Mouse (Mus musculus): ENCODE results near the gene Ufc1.

The Ufc1 gene

DNA sequence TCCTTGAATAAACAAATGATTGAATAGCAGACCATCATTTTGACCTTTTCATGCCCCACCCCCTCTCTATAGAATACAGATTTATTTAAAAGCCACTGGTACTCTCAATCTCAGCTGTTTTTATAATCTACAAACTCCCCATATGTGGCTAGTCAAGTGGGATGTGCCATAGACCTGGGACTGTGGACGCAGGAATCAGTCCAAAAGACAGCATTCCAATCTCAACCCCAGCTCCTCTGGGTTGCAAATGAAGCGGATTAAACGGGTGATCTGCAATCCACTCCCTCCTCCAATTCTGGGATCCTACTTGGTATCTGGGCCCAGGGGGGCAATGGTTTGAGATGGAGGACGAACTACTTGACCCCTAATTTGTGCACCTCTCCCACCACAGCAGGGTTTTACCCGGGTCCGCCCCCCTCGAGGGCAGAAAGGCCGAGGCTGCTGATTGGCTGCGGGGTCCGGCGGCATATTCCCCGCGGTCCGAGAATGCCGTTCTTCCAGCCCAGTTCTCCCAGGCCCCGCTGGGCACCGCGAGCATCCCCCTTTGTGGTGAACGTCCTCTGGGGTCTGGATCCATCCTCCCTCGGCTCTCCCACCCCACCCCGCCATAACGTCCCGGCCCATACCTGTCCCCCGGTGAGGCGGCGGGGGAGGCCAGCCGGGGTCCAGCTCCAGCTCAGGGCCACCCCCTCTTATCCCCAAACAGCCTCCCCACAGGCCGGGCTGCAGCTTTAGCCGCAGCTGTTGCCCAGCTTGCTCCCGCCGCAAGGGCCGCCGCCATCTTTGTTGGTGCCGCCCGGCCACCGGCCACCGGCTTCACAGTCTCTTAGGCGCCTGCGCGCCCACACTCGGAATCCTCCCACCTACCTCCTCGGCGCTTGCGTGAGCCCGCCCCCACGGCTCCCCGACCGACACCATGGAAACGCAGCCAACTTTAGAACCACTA is 7.4 kb downstream of the Ufc1 start, which contains the start of gene Usp21:
Usp21 (minus strand) TSS at position 856 of the 946 bp plus-strand sequence.
- DNase-seq (ENCODE audit: low read depth) = peak; percentile 94

DNA sequence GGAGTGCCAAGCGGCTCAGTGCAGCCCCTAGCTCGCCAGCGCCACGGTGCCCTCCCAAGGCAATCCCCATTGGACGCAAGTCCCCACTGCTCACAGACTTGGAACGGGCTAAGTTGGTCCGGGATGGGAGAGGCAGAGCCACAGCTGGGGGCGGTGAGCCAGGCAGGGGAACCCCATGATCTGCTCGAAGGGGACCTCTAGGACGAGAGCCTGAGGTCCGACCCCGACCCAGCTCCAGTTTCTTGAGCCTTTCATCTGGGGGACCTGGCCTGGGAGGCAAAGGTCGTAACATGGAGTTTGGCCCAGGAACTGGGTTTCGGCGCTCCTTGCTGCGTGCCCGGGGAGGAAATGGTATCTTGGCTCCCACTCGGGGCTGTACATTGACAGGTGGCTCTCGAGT is 8.3 kb downstream of the Ufc1 start:
- DNase-seq (ENCODE audit: low read depth) = no peak

DNA sequence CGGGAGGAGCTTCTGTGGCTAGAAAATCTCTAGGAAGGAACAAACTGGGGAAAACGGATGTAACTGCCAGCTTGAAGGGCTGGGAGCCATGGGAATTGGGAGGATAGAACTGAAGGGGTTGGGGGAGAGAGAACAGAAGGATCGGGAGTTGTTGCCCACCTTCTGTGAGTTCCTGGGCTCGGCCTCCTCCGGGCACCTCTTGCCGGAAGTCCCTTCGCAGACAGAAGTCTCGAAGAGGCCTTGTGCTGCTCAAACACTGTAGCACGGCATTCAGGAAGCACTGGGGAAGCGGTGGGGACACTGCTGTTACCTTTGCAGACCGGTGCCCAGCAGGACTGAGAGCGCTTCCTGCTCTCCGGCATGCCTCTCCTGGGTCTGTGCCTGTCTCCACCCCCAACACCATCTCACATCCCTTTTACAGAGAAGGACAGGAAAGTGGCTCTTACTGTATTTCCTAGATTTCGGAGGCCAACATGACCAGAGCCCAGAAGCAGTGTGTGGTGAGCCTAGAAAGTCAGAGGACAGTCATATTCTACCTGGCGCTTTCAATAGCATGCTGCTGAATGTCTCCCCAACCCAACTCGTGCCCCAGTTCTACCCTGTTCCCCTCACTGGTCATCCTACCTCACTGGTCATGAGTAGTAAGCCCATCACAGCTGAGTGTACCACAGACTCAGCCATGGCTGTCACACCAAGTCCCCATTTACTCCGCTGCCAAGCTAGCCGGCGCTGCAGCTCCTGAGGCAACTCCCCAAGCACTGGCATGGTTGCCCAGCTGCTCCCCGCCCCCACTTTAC is 9.5 kb downstream of the Ufc1 start:
- DNase-seq (ENCODE audit: low read depth) = no peak

DNA sequence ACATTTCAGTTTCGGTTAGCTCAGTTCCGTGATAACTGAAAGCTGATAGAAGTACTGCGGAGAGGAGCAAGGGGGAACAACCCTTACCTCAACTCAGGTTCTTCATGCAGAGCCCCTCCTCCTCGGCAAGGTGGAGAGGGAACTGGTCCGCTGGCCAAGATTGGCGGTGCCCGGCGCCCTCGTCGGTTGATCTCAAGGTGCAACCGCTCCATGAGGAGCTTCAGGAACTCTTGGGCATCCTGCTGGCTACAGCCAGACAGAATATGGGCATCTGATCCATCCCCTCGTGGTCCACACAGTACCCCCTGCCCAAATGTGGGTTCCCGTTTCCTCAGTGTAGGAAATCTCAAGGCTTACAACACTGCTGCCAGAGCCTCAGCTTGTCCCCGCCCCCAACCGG is 10.3 kb downstream of the Ufc1 start:
- no peak for DNase-seq (ENCODE audit: low read depth)

DNA sequence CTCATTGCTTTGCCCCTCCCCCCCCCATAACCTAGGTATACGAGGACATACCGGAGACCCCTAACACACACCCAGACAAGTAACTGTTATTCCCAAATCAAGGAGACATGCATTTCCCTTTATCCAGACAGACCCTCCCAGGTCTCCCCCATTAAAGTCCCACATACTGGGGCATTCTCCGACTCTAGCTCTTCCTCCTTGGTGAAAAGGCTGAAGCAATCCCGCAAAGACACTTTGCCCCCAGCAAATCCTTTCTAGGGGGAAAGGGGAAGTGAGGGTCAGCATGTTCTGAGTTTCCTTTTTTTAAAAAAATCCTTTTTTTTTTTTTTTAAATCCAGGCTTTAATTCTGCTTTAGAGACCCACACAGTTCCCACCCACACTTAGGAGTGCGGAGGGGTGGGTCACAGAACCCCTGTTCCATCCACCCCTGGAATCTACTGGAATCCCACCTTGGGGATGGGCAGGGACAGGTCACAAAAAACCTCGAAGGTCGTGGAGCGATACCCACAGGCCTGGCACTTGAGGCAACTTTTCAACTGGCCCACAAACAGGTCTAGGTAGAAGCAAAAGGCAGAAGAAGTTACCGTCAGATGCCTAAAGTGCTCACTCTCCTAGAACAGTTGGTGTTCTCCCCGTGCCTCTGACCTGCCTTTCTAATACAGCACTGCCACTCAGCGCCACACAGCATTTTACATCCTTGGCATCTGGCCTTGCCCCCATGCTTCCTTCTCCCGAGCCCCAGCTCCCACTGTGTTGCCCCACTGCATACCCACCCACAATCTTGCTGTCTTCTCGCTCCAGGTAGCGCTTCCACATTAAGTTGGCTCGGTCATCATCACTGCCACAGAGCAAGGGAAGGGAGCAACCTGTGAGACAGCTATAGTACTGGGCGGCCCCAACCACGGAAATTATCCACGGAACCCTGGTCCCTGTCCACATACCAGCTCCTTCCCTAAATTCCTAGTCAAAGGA is 11.3 kb downstream of the Ufc1 start:
- DNase-seq (ENCODE audit: low read depth) = no peak

DNA sequence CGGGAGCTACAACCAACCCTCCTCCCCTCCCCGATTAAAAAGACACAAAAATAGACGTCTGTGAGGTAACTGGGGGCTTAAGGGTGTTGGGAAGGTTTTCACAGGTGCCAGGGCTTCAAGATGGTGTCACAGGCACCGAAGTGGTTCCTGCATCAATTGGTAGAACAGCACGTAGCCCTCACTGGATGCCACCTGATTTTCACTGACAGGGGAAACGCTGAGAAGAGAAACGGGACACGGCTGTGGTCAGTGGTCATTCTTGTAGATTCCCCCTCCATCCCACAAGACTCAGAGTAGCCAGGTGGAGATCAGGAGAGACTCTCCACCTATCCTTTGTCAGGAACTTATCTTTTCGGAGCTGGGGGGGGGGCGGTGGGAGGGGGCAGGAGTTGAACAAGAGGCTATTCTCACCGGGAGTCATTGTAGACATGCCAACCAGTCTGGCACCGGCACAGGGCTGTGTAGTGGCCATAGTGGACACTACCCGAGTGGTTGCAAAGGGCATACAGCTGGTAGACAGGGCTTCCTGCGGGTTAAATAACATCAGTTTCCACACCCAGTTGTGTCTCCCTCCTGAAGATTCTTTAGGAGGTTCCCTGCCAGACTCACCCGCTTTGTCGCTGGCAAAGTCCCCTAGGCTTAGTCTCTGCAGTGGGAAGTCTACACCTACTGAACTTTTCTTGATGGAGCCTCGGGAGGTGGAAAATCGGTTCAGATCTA is 12.6 kb downstream of the Ufc1 start:
- DNase-seq (ENCODE audit: low read depth) = no peak

DNA sequence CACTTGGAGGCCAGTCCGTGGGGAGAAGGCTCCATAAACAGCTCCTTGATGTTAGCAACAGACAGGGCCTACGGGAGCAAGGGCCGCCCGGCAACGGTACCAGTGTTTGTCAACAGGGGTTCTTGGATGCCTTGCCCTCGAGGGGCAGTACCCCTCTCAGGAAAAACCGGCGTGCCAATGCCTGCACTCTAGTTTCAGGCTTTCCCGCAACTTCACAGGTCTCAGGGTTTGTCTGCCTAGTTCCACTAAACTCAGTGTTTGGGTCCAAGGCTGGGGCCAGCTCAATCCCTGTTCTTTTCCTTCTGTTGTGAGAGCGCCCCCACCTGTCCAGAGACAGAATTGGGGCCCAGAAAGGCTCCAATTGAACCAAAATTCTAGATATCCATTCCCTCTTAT is 13.3 kb downstream of the Ufc1 start:
- peak; percentile 90 for DNase-seq (ENCODE audit: low read depth)

DNA sequence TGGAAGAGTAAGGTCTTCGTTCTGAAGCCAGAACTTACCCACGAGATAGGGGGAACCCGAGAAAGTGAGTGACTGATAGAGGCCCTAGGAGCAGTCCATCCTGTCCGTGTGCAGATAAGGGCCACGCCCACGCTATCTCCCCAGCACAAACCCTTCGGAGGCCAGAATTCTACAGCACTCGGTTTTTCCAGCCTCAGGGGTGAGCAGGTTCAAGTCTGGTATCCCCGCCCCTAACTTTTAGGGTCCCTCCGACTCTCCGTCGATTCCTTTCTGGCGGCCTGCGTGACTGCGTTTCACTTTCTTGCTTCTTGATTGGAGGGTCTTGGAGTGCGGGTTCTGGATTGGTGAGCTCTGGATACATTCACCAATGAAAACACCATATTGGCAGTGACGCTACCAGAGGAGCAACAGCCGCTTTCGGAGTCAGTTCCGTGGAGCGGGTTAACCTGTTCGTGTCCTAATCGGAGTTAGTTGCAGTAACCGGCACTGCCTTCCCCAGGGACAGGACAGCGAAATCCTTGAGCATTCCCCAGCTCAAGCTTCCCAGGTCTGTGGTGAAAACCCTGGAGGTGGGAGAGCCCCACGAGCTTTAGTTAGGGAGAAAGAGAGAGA is 13.8 kb downstream of the Ufc1 start, which contains the start of gene Ppox:
Ppox (minus strand) TSS at position 271 of the 612 bp plus-strand sequence.
- DNase-seq (ENCODE audit: low read depth) = peak; percentile 97

DNA sequence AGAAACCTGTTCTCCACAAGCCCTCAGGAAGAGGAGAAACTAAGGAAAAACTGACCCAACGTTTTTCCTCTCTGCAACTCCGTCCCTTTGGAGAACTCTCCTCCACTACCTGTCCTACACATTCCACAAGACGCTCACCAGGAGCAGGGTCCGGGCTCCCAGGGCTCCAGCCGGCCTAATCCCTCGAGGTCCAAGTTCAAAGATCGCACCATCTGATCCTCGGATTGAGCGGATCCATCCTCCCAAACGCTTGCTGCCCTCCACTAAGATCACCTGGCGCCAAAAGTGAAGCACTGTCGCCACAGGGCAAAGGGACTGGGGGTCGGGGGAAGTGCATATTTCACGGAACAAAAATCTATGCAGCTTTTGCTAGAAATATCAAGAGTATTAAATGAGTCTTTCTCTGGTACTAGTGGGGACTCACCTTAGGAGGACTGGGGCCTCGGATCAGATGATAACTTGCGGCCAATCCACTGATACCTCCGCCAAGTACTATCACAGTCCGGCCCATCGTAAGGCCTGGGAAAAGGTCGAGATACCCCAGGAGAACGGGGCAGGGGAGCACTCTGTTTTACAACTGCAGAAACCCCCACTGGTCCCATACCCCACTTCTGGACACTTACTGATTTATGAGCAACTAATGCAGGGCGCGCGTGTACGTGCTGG is 14.4 kb downstream of the Ufc1 start:
- DNase-seq (ENCODE audit: low read depth) = no peak

DNA sequence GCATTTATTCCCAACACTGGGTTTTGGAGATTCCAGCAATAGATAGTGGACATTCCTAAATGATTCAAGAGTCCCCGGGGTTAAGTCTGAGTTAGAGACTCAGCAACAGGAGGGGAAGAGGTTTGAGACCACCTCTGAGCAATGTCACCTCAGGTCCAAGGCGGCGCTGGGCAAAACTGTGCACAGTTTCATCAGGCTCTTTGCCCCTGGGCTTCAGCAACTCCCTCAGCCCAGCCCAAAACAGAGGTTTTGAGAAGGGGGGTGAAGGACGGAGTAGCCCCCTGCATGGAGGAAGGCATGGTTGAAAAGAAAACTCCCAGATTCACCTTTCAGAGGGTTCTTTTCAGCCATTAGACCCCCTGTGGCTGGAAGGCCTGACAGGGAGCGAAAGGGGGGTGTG is 15.1 kb downstream of the Ufc1 start:
- no peak for DNase-seq (ENCODE audit: low read depth)

DNA sequence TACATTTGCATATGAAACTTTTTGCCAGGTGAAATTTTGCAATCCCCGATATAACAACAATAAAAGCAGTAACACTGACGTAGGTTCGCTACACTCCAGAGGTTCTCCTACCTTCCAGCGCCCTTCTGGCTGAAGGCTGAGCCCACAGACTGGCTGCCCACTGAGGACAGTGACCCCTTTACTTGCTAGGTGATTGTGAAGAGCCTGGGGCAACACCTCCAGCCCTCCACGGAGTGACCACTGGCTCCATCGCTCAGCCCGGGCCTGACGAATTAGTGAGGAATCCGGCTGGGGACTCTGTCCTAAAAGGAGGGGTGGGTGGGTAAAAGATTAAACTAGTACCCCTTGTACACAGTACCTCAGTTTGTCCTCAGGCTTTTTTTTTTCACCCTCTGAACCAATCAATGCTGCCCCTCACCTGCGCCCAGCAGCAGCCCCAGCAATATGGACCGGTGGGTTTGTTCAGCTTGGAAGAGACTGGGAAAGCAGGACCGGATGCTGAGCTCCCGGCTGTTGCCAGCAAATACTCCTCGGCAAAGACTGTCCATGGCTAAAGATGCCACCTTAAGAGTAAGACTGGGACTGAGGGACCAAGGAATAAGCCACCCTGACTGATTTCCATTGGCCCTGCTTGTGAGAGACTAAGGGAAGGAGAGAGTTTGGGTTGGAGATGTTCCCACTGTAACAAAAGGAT is 15.7 kb downstream of the Ufc1 start:
- no peak for DNase-seq (ENCODE audit: low read depth)

DNA sequence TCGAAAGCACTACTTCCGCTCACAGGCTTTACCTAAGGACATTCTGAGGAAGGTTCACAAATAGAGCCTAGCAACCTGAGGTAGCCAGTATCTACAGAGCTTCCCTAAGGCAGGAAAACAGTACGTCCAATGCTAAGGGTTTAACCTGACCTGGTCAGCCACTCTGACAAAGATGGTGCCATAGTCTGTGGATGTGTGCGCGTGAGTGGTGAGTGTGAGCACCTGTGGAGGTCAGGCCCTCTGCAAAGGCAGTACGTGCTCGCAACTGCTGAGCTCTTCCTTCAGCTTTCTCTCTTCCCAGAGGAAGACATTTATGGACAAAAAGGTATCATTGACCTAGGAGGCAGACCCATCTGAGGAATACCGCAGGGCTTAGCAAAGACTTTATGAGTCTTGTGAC is 16.4 kb downstream of the Ufc1 start:
- no peak for DNase-seq (ENCODE audit: low read depth)

DNA sequence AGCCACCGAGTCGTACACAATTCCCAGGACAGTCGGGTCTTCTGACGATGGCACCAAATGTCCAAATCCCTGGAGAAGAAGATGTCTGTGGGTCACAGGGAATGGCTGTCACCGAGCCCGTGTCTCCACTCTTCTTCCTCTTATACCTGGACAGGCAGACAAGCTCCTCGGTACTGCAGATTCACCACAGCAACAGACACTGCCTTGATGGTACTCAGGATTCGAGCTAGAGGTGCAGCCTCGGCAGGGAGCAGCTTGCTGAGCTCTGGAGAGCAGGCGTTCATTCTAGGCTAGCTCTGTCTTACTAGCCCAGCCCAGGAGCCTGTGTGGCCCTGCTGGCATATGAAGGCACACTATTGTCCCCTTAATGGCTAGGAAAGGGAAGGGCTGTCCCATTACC is 17.1 kb downstream of the Ufc1 start:
- no peak for DNase-seq (ENCODE audit: low read depth)

DNA sequence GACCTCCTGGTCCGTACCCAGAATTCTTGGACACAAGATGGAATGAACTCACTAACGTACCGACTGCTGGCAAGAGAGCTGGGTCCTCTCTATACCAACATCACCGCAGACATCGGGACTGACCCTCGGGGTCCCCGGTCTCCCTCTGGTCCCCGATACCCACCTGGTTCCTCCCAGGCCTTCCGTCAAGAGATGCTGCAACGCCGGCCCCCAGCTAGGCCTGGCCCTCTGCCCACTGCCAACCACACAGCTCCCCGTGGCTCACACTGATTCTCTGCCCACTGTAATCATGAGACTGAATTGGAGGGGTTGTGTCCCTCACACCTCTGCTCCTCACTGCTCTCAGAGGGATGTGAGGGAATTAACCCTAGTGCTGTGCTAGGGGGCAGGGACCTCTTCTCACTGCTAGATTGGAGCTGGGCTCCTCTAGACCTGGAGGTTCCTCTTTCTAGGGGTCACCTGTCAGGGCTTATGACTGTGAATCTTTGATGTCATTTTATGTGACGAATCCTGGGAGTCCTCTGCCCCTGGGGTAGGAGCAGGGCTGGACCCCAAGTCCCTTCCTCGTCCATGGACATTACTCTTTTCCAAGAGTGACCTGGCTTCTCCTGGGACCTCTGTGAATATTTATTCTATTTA is 18.6 kb downstream of the Ufc1 start:
- no peak for DNase-seq (ENCODE audit: low read depth)

DNA sequence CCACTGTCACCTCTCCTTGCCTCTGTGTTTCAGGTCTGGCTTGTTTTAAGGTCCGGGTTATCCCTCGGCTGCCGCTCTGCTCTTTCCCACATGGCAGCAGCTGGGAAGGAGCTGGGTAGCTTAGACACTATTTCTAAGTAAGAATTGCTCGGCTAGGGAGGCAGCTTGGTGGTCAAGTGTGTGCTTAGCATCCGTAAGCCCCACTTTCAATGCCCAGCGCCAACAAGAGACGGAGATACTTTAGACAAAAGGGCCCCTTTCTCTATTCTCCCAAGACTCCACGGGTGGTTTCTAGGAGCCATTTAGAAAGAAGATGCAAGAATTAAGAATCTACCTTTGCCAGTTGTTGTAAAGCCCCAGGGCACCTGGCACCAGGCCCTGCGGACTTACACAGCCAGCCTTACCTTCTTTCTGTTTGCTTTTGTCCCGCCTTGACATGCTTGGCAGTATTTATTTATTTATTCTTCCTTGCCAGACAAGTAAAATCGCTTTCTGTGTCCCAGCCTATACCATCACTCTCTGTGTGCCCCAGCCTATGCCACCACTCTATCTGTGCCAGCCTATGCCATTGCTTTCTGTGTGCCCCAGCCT is 19.6 kb downstream of the Ufc1 start:
- DNase-seq (ENCODE audit: low read depth) = no peak

DNA sequence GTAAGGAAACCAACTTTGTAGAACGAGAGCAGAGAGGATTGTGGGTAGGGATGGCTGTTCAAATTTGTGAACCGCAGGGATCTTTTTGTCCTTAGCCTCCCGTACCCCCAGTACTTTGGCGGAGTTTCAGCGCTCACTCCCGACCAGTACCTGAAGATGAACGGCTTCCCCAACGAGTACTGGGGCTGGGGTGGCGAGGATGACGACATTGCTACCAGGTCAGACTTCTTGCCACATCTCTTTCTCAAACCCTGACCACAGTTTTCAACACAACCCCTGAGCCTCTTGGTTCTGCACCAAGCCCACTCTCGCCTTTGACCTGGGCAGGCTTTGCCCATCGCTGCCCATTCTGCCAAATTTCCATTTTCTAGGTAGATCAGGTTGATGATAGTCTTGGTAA is 20.7 kb downstream of the Ufc1 start:
- DNase-seq (ENCODE audit: low read depth) = no peak

DNA sequence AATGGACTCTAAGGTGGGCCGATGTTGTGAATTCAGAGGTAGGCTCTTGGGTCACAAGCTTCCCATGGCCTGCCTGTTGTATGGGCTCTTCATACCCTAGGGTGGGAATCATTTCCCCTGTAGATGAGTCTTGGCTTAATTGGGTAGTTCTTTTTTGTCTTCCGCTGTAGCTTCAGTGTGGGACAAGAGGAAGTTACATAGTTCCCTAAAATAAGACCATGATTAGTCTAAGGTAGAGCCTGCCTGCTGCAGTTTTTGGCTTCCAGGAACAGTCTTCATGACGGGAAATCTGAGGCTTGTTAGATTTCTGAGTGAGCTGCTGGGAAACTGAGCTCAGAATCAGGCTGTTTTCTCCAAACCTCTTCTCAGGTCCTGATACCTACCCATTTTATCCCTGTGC is 22.7 kb downstream of the Ufc1 start:
- no peak for DNase-seq (ENCODE audit: low read depth)

DNA sequence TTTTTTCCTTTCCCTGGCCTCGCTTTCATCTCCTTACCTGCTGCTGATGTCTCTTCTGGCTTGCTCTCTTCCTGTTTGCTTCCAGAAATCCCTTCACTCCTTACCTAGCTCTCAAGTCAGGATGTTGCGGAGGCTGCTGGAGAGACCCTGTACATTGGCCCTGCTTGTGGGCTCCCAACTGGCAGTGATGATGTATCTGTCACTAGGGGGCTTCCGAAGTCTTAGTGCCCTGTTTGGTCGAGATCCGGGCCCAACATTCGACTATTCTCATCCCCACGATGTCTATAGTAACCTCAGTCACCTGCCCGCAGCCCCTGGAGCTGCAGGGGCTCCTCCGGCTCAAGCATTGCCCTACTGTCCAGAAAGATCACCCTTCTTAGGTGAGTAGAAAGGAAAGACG is 23.2 kb downstream of the Ufc1 start:
- no peak for DNase-seq (ENCODE audit: low read depth)

DNA sequence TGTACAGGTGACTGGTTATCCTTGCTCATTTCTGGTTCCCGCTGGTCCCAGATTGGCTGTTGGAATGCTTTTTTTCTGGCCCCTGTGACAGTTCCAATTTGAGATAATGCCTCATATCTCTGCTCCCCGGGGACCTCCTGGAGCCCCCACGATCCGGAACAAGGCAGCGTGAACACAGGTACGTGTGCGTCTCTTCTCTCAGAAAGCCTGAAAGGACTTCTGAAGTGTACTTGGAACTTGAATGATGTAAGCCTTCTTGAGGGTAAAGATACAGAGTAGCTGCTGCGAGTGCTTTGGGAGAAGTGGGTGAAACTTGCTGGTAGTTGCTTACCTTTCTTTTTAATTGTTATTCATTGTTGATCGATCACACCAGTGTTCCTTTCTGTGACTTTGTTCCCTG is 23.6 kb downstream of the Ufc1 start:
- no peak for DNase-seq (ENCODE audit: low read depth)

Measured in induced T-regulatory cell, adult 2 months (primary cell).